Mouse (Mus musculus) midbrain, embryonic 13.5 days (tissue): ENCODE results near the gene Ftl1. TPM values are rescaled to one million over a fixed set of nuclear protein-coding genes. Genes with fewer than 3 reads are reported as not detected.
"Not testable (repeated sequence)": the region's sequence is repeated elsewhere in the genome, so short reads cannot be mapped to it uniquely, and the experiment has no call there.

Source experiments
- ATAC-seq: fragments of 200-750 bp; cut with Nextera tagmentation; 2 replicates; pipeline ENCODE4 v1.8.0; 2017; ENCODE audit warnings: mild to moderate bottlenecking, moderate TSS enrichment, moderate library complexity
- H3K27ac ChIP-seq: fragments of 300-500 bp; sonication (generic); 2 replicates; pipeline ENCODE4 v1.5.1; 2015; ENCODE audit warnings: inconsistent platforms, mild to moderate bottlenecking, moderate library complexity
- H3K27me3 ChIP-seq: fragments of 300-500 bp; sonication (generic); 2 replicates; pipeline ENCODE4 v1.6.1; 2015; ENCODE audit warnings: mild to moderate bottlenecking, inconsistent platforms
- H3K36me3 ChIP-seq: fragments of 300-500 bp; sonication (generic); 2 replicates; pipeline ENCODE4 v1.6.1; 2015; ENCODE audit warnings: mild to moderate bottlenecking, inconsistent platforms
- H3K4me1 ChIP-seq: fragments of 300-500 bp; sonication (generic); replicated peaks from 2 replicates; pipeline ENCODE4 v1.6.1; 2015; ENCODE audit warnings: inconsistent platforms
- H3K4me2 ChIP-seq: fragments of 300-500 bp; sonication (generic); replicated peaks from 2 replicates; pipeline ENCODE4 v1.6.1; 2015; ENCODE audit warnings: moderate library complexity, mild to moderate bottlenecking, inconsistent platforms
- H3K4me3 ChIP-seq: fragments of 300-500 bp; sonication (generic); replicated peaks from 2 replicates; pipeline ENCODE4 v1.5.1; 2015; ENCODE audit warnings: mild to moderate bottlenecking, inconsistent platforms
- H3K9ac ChIP-seq: fragments of 300-500 bp; sonication (generic); replicated peaks from 2 replicates; pipeline ENCODE4 v1.6.1; 2015; ENCODE audit warnings: mild to moderate bottlenecking, inconsistent platforms
- H3K9me3 ChIP-seq: fragments of 300-500 bp; sonication (generic); 2 replicates; pipeline ENCODE4 v1.6.1; 2016; ENCODE audit warnings: mild to moderate bottlenecking, inconsistent platforms
- WGBS: fragments of 180-500 bp; shearing (Covaris S2); methylation state at CpG from one replicate; pipeline ENCODE4 v1.1.7; 2015; 5-methylcytosine and 5-hydroxymethylcytosine counted together
- polyA plus RNA-seq: library from polyadenylated mRNA; unstranded; fragments of >200 nt; fragmentation: Nextera tagmentation; extraction: Ambion mirVana; gene quantifications from 2 replicates; pipeline ENCODE4 v1.2.1, GENCODE M21; 2015

The Ftl1 gene
- polyA plus RNA-seq: 6,845 and 7,096 TPM in 2 replicates

DNA sequence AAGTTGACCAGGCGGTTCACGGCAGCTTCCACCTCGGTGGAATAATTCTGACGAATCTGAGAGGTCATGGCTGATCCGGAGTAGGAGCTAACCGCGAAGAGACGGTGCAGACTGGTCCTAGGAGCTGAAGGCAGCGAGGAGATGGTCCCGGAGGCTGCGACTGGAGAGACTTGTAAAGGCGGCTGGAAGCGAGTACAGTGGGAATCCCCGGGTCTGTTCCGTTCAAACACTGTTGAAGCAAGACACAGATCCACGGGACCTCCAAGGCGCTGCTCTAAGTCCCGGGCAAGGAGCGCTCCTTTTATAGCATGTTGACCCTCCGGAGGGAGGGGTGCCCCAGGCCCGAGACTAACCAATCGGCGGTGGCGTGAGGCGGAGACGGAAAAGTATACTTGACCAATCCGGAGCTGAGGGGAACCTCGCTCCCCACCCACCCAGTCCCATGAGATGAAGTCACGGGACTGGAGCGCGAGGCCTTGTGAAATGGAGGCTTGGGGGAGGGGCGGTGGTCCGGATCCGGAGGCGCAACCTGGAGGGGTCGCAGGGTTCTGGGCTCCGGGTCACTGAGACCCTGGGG is at the start of gene Ftl1:
Gene Ftl1 (minus strand): TSS at position 321 of the 577 bp plus-strand sequence.
- H3K36me3 ChIP-seq: peaks cover 65% of the 10 kb centered on the region
- 0% methylated on average over 34 of the region's 37 CpGs for WGBS

GRCm38 (mm10) chr7:45509181-45509882 is 49.6 kb upstream of the Ftl1 start:
- Histone ChIP-seq H3K4me1 (peaks cover 18% of the 10 kb centered on the region), H3K9ac (peak overlapping the region; percentile 76), H3K4me3 (peak overlapping the region; percentile 54), H3K27ac (no peak overlapping the region), H3K36me3 (peaks cover 22% of the 10 kb centered on the region), H3K27me3 (no peaks in the 10 kb centered on the region), H3K4me2 (peak overlapping the region; percentile 92), H3K9me3 (no peaks in the 10 kb centered on the region)
- 47% methylated on average over 19 of the region's 19 CpGs for WGBS
- peak; percentile 32 for ATAC-seq

More for the DNA sequence above, at the start of gene Ftl1:
- Histone ChIP-seq H3K4me2 (peak within 1 kb of the TSS; percentile 92), H3K9ac (peak within 1 kb of the TSS; percentile 97), H3K4me1 (peaks cover 45% of the 10 kb centered on the region), H3K4me3 (peak within 1 kb of the TSS; percentile 95), H3K27ac (peak within 1 kb of the TSS; percentile 95)
- H3K27me3 ChIP-seq, H3K9me3 ChIP-seq: not testable (repeated sequence)
- peak; percentile 95 for ATAC-seq

DNA sequence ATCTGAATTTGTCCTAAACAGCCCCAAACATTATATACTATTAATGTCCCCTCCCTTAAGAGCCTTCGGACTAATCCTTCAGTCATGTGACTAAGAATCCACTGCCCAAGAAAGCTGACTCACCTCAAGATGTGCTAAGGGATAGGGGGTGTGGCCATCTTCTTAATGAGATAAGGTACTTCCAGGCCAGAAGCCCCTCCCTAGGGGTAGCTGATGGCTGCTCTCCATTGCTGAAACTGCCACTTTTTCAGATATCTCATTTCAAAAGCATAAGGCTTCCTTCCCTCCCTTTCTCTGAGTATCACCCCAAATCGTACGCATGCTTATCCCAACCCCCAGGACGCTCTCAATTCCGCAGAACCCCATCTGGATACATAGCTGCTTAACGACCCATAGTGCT is 48.9 kb upstream of the Ftl1 start:
- H3K36me3 ChIP-seq: peaks cover 27% of the 10 kb centered on the region
- no peak for ATAC-seq
- no peak overlapping the region for H3K9ac ChIP-seq
- no peak overlapping the region for H3K27ac ChIP-seq
- 93% methylated on average over 6 of the region's 6 CpGs for WGBS
- H3K4me2 ChIP-seq: no peak overlapping the region
- no peaks in the 10 kb centered on the region for H3K9me3 ChIP-seq
- H3K27me3 ChIP-seq: no peaks in the 10 kb centered on the region
- H3K4me3 ChIP-seq: no peak overlapping the region
- peaks cover 18% of the 10 kb centered on the region for H3K4me1 ChIP-seq

GRCm38 (mm10) chr7:45507583-45507982 is 47.9 kb upstream of the Ftl1 start:
- no peak for ATAC-seq
- H3K27ac ChIP-seq: no peak overlapping the region
- no peak overlapping the region for H3K9ac ChIP-seq
- no peak overlapping the region for H3K4me3 ChIP-seq
- H3K4me2 ChIP-seq: no peak overlapping the region
- no peaks in the 10 kb centered on the region for H3K27me3 ChIP-seq
- H3K36me3 ChIP-seq: peaks cover 33% of the 10 kb centered on the region
- 91% methylated on average over 6 of the region's 6 CpGs for WGBS
- peaks cover 18% of the 10 kb centered on the region for H3K4me1 ChIP-seq
- no peaks in the 10 kb centered on the region for H3K9me3 ChIP-seq

GRCm38 (mm10) chr7:45498427-45498826 is 38.7 kb upstream of the Ftl1 start:
- no peak for ATAC-seq
- WGBS: 97% methylated on average over 6 of the region's 6 CpGs
- no peaks in the 10 kb centered on the region for H3K9me3 ChIP-seq
- no peak overlapping the region for H3K27ac ChIP-seq
- no peaks in the 10 kb centered on the region for H3K4me1 ChIP-seq
- no peak overlapping the region for H3K4me3 ChIP-seq
- H3K9ac ChIP-seq: no peak overlapping the region
- no peaks in the 10 kb centered on the region for H3K27me3 ChIP-seq
- no peak overlapping the region for H3K4me2 ChIP-seq
- H3K36me3 ChIP-seq: peaks cover 95% of the 10 kb centered on the region

- H3K4me1 ChIP-seq: peaks cover 11% of the 10 kb centered on the region
- H3K4me3 ChIP-seq: no peak overlapping the region
- H3K27ac ChIP-seq: no peak overlapping the region
- no peak overlapping the region for H3K9ac ChIP-seq
- H3K36me3 ChIP-seq: peaks cover 76% of the 10 kb centered on the region
- 86% methylated on average over 9 of the region's 9 CpGs for WGBS
- H3K4me2 ChIP-seq: no peak overlapping the region
- H3K9me3 ChIP-seq: no peaks in the 10 kb centered on the region
- no peaks in the 10 kb centered on the region for H3K27me3 ChIP-seq
- no peak for ATAC-seq
These were observed 34.9 kb upstream of the Ftl1 start for GRCm38 (mm10) chr7:45494548-45494947.

- Histone ChIP-seq H3K36me3 (peaks cover 61% of the 10 kb centered on the region), H3K4me1 (peaks cover 23% of the 10 kb centered on the region), H3K9me3 (no peaks in the 10 kb centered on the region), H3K4me3 (no peak overlapping the region), H3K4me2 (no peak overlapping the region), H3K27me3 (no peaks in the 10 kb centered on the region), H3K9ac (no peak overlapping the region), H3K27ac (no peak overlapping the region)
- no peak for ATAC-seq
- 95% methylated on average over 5 of the region's 5 CpGs for whole genome bisulfite sequencing
These were observed 33.3 kb upstream of the Ftl1 start for GRCm38 (mm10) chr7:45492951-45493350.

DNA sequence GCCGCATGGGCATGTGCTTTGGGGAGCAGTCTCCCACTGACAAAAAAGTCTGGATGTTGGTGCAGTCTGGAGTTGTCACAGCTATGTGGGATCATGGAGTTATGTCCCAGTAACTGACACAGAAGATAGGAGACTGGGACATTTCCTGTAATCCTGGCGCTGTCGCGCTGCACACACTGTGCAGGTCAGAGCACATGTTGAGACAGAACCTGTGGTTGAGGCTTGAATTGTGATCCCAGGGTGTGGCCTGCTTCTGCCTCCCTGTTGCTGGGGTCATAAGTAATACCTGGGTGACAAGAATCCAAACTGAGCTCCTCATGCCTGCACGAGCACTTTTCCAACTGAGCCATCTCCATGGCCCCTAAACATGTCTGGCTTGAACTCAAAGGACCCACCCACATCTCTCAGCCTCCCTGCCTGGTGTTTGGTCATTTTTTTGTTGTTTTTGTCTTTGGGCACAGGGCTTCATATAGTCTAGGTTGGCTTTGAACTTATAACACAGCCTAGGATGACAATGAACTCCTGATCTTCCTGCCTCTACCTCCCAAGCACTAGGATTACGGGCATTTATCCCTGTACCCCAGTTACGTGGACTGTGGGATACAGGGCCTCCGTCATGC is 32.7 kb upstream of the Ftl1 start:
- ATAC-seq: no peak
- H3K27me3 ChIP-seq: no peaks in the 10 kb centered on the region
- H3K4me1 ChIP-seq: peaks cover 26% of the 10 kb centered on the region
- WGBS: 95% methylated on average over 8 of the region's 8 CpGs
- no peaks in the 10 kb centered on the region for H3K9me3 ChIP-seq
- H3K9ac ChIP-seq: no peak overlapping the region
- peaks cover 55% of the 10 kb centered on the region for H3K36me3 ChIP-seq
- no peak overlapping the region for H3K4me2 ChIP-seq
- no peak overlapping the region for H3K27ac ChIP-seq
- no peak overlapping the region for H3K4me3 ChIP-seq

- no peak overlapping the region for H3K4me2 ChIP-seq
- H3K27me3 ChIP-seq: no peaks in the 10 kb centered on the region
- peaks cover 44% of the 10 kb centered on the region for H3K36me3 ChIP-seq
- no peak for ATAC-seq
- WGBS: 34% methylated on average over 3 of the region's 3 CpGs
- no peak overlapping the region for H3K4me3 ChIP-seq
- H3K27ac ChIP-seq: no peak overlapping the region
- peaks cover 26% of the 10 kb centered on the region for H3K4me1 ChIP-seq
- no peaks in the 10 kb centered on the region for H3K9me3 ChIP-seq
- H3K9ac ChIP-seq: peak overlapping the region; percentile 12; the same call in 1 of the 2 replicates
These were observed 31.6 kb upstream of the Ftl1 start for GRCm38 (mm10) chr7:45491264-45491663.

GRCm38 (mm10) chr7:45490822-45491221 is 31.1 kb upstream of the Ftl1 start:
- WGBS: 42% methylated on average over 9 of the region's 9 CpGs

GRCm38 (mm10) chr7:45489578-45489977 is 29.9 kb upstream of the Ftl1 start:
- Histone ChIP-seq H3K4me3 (no peak overlapping the region), H3K9ac (no peak overlapping the region), H3K27ac (no peak overlapping the region), H3K36me3 (peaks cover 27% of the 10 kb centered on the region), H3K4me2 (no peak overlapping the region), H3K4me1 (peaks cover 26% of the 10 kb centered on the region), H3K27me3 (no peaks in the 10 kb centered on the region), H3K9me3 (no peaks in the 10 kb centered on the region)
- 88% methylated on average over 7 of the region's 7 CpGs for WGBS
- no peak for ATAC-seq

More at GRCm38 (mm10) chr7:45490822-45491221, 31.1 kb upstream of the Ftl1 start:
- H3K9ac ChIP-seq: peak overlapping the region; percentile 12; the same call in 1 of the 2 replicates
- H3K27ac ChIP-seq: no peak overlapping the region
- H3K4me2 ChIP-seq: no peak overlapping the region
- no peaks in the 10 kb centered on the region for H3K9me3 ChIP-seq
- H3K4me3 ChIP-seq: no peak overlapping the region
- no peak for ATAC-seq
- H3K4me1 ChIP-seq: peaks cover 26% of the 10 kb centered on the region
- H3K36me3 ChIP-seq: peaks cover 39% of the 10 kb centered on the region
- H3K27me3 ChIP-seq: no peaks in the 10 kb centered on the region
